20 mouse cellular contexts compared by ENCODE assay signal in the genomic region with DNA sequence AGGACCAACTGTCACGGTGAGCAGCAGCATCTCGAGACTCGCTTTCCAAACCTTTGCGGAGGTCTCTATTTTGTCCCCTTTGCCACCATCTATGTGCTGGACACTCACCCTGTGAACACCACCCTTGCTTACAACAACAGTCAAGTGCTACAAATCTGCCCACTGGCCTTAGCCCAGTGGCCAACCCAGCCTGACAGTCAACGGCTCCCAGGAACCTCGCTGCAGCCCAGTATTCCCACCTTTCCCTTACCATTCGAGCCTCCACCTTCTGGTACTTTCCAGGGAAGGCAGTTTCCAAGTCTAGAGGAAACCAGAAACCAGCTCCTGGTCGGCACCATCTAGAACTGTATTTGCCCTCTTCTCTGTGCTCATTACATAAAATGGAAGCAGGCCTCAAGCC.
DNase-seq lines count a peak whose midpoint lies in the region; TF ChIP-seq lines count a peak whose summit lies in the region.
"Had no signal": no experiment of that assay in that cellular context is flagged by ENCODE, and none has a peak within 500 bp of the region (broad histone marks: within the 10 kb centered on the region; RNA-seq: fewer than 3 reads in every experiment).

No protein-coding gene starts in this region.

- peak; percentile 77 for DNase-seq in heart, adult 11 months
- no peak for DNase-seq in heart, postnatal 14 days
- peak; percentile 70 for DNase-seq in heart, embryonic 10.5 days (ENCODE audit: low spot score)
- DNase-seq in heart, postnatal 25 days (ENCODE audit: low spot score) = no peak
- no peak for DNase-seq in testis, postnatal 14 days (ENCODE audit: low spot score)
- DNase-seq in testis, postnatal 10 days (ENCODE audit: low spot score) = peak; percentile 38
- no peak for DNase-seq in urinary bladder, postnatal 36 days (ENCODE audit: low spot score in 2 of 2)
- DNase-seq: adrenal gland, adult 2 months; adrenal gland, adult 8-10 months; adrenal gland, postnatal 10 days; adrenal gland, postnatal 14 days; adrenal gland, postnatal 25 days; adrenal gland, postnatal 36 days; B cell, adult 2 months; cerebellum, adult 11 months; cerebellum, adult 11-12 months had no signal

- TF ChIP-seq CTCF in testis, adult 2 months (IDR thresholded peaks at IDR 0.05; ENCODE audit: control insufficient read depth, insufficient read depth, insufficient replicate concordance, low read depth, low read length) = no peak

- WGBS in heart, embryonic 10.5 days = 94% methylated on average over 8 of the region's 8 CpGs

- no peak for TF ChIP-seq POLR2A in testis, adult 2 months (IDR thresholded peaks at IDR 0.05; ENCODE audit: control insufficient read depth, low read depth, low read length)

- H3K27me3 ChIP-seq in heart, embryonic 10.5 days (ENCODE audit: insufficient read depth, poor library complexity, severe bottlenecking) = no peaks in the 10 kb centered on the region
- no peaks in the 10 kb centered on the region for H3K27me3 ChIP-seq in testis, adult 2 months (ENCODE audit: control insufficient read depth, insufficient read depth, low read length)
- H3K27me3 ChIP-seq: CH12.LX, Patski had no signal

- H3K4me1 ChIP-seq in heart, embryonic 10.5 days = peaks cover 5% of the 10 kb centered on the region; the same call in 1 of the 2 replicates
- peaks cover 2% of the 10 kb centered on the region; the same call in 1 of the 2 replicates for H3K4me1 ChIP-seq in testis, adult 2 months (ENCODE audit: control insufficient read depth, insufficient read depth, low read length)

- no peak overlapping the region for H3K27ac ChIP-seq in heart, embryonic 10.5 days
- no peak overlapping the region for H3K27ac ChIP-seq in testis, adult 2 months (ENCODE audit: control insufficient read depth, insufficient read depth, low read depth, low read length)

- H3K36me3 ChIP-seq in heart, embryonic 10.5 days = 0 out of 2 replicates have a peak, but pooled peaks cover 7% of the 10 kb centered on the region
- H3K36me3 ChIP-seq in testis, adult 2 months (ENCODE audit: control insufficient read depth, insufficient read depth, low read length) = no peaks in the 10 kb centered on the region

- H3K9me3 ChIP-seq in heart, embryonic 10.5 days = no peaks in the 10 kb centered on the region
- H3K9me3 ChIP-seq: G1E had no signal

- intact Hi-C loops in heart, postnatal 14 days (cut with DNase I) = no loop called here
- intact Hi-C loops in heart, postnatal 25 days (cut with DNase I) = no loop called here

- no peak overlapping the region for H3K4me3 ChIP-seq in heart, embryonic 10.5 days
- H3K4me3 ChIP-seq in testis, adult 2 months (ENCODE audit: control insufficient read depth, low read depth, low read length) = peak overlapping the region; percentile 52

Comparison
In these comparisons a context has a peak if more than half of its experiments do, and no peak if none do; other contexts are left out.
1. DNase-seq: peak in heart, adult 11 months (single experiment), heart, embryonic 10.5 days (single experiment) and testis, postnatal 10 days (single experiment); none in heart, postnatal 14 days (0 of 2), heart, postnatal 25 days (single experiment), testis, postnatal 14 days (single experiment) and urinary bladder, postnatal 36 days (0 of 2).